Mouse (Mus musculus) heart, embryonic 14.5 days (tissue): Measurements from ENCODE around the gene Tmem210. TPM values are rescaled to one million over a fixed set of nuclear protein-coding genes. Genes with fewer than 3 reads are reported as not detected.

Source experiments
- ATAC-seq: fragments of 200-750 bp; cut with Nextera tagmentation; 2 replicates; pipeline ENCODE4 v1.8.0; 2017; ENCODE audit warnings: low read depth, moderate TSS enrichment; ENCODE audit not compliant: insufficient number of reproducible peaks, insufficient read depth, low FRiP score
- H3K27ac ChIP-seq, 2 experiments: fragments of 200-500 bp in 1 of 2; fragments of 300-500 bp in 1 of 2; sonication (generic) in 1 of 2; replicated peaks in 1 of 2; 2 replicates each; pipeline ENCODE4 v1.5.1; 2012 to 2014; ENCODE audit warnings: low read depth in 2 of 2, low read length in 2 of 2, control low read depth in 1 of 2, mild to moderate bottlenecking in 1 of 2, mixed read lengths in 1 of 2; ENCODE audit not compliant: control insufficient read depth in 1 of 2, insufficient read depth in 1 of 2
- H3K27me3 ChIP-seq: fragments of 300-500 bp; sonication (generic); 2 replicates; pipeline ENCODE4 v1.6.1; 2014; ENCODE audit warnings: mild to moderate bottlenecking, low read length, control low read depth; ENCODE audit not compliant: control insufficient read depth, insufficient read depth
- H3K36me3 ChIP-seq: fragments of 300-500 bp; sonication (generic); 2 replicates; pipeline ENCODE4 v1.6.1; 2014; ENCODE audit warnings: mild to moderate bottlenecking, control low read depth, low read length, mixed read lengths; ENCODE audit not compliant: control insufficient read depth, insufficient read depth
- H3K4me1 ChIP-seq, 2 experiments: fragments of 200-500 bp in 1 of 2; fragments of 300-500 bp in 1 of 2; sonication (generic) in 1 of 2; 2 replicates each; pipeline ENCODE4 v1.6.1; 2012 to 2014; ENCODE audit warnings: low read length in 2 of 2, control low read depth in 1 of 2, mixed read lengths in 1 of 2; ENCODE audit not compliant: control insufficient read depth in 2 of 2, insufficient read depth in 2 of 2
- H3K4me2 ChIP-seq: fragments of 300-500 bp; sonication (generic); 2 replicates; pipeline ENCODE4 v1.6.1; 2014; ENCODE audit warnings: mild to moderate bottlenecking, low read length
- H3K4me3 ChIP-seq, 2 experiments: fragments of 200-500 bp in 1 of 2; fragments of 300-500 bp in 1 of 2; sonication (generic) in 1 of 2; 2 replicates each; pipeline ENCODE4 v1.5.1; 2012 to 2014; ENCODE audit warnings: low read length in 2 of 2, mild to moderate bottlenecking in 2 of 2, control low read depth in 1 of 2, low read depth in 1 of 2, moderate library complexity in 1 of 2; ENCODE audit not compliant: control insufficient read depth in 1 of 2, insufficient read depth in 1 of 2
- H3K9ac ChIP-seq: fragments of 300-500 bp; sonication (generic); 2 replicates; pipeline ENCODE4 v1.6.1; 2014; ENCODE audit warnings: mild to moderate bottlenecking, low read length
- H3K9me3 ChIP-seq: fragments of 300-500 bp; sonication (generic); 2 replicates; pipeline ENCODE4 v1.6.1; 2016; ENCODE audit warnings: low read length, control low read depth; ENCODE audit not compliant: control insufficient read depth
- WGBS: fragments of 180-500 bp; shearing (Covaris S2); extraction: QIAGEN DNeasy Blood & Tissue Kit; methylation state at CpG from one replicate; pipeline ENCODE4 v1.1.7; 2014; 5-methylcytosine and 5-hydroxymethylcytosine counted together
- polyA plus RNA-seq: library from polyadenylated mRNA; unstranded; fragments of >200 nt; fragmentation: Nextera tagmentation; extraction: Ambion mirVana; gene quantifications from 2 replicates; pipeline ENCODE4 v1.2.1, GENCODE M21; 2014

Gene Tmem210
- polyA plus RNA-seq, 1 experiment from 2014 or later, result not detected

GRCm38 (mm10) chr2:25332286-25333160 lies 44.6 kb downstream of the Tmem210 start, which contains the start of gene Man1b1:
Gene Man1b1, plus strand, starts transcription at chr2:25332338.
- no peaks in the 10 kb centered on the region for H3K27me3 ChIP-seq
- peak within 1 kb of the TSS; percentile 93 for H3K9ac ChIP-seq
- H3K4me2 ChIP-seq, result peak within 1 kb of the TSS; percentile 97
- under 1% methylated on average over 78 of the region's 78 CpGs for WGBS
- H3K4me3 ChIP-seq, result peak within 1 kb of the TSS; percentile 96
- peak; percentile 98 for ATAC-seq
- peaks cover 41% of the 10 kb centered on the region for H3K36me3 ChIP-seq
- peaks cover 2 to 14% of the 10 kb centered on the region in 2 experiments; a peak in 3 of 4 replicates for H3K4me1 ChIP-seq
- no peaks in the 10 kb centered on the region for H3K9me3 ChIP-seq
- peak within 1 kb of the TSS; percentile 83 to 93 for H3K27ac ChIP-seq

GRCm38 (mm10) chr2:25333569-25333968 lies 45.6 kb downstream of the Tmem210 start:
- no peaks in the 10 kb centered on the region for H3K27me3 ChIP-seq
- 78% methylated on average over 2 of the region's 2 CpGs for WGBS
- H3K9ac ChIP-seq, result peak overlapping the region; percentile 93
- peaks cover 51% of the 10 kb centered on the region for H3K36me3 ChIP-seq
- no peak overlapping the region for H3K27ac ChIP-seq
- peaks cover 2 to 14% of the 10 kb centered on the region in 2 experiments; a peak in 3 of 4 replicates for H3K4me1 ChIP-seq
- peak overlapping the region; percentile 97 for H3K4me2 ChIP-seq
- peak overlapping the region; percentile 96; a peak in 3 of 4 replicates for H3K4me3 ChIP-seq
- ATAC-seq, result no peak
- no peaks in the 10 kb centered on the region for H3K9me3 ChIP-seq

- ATAC-seq, result no peak
- Histone ChIP-seq H3K4me2 (no peak overlapping the region), H3K9ac (no peak overlapping the region), H3K4me1 (peaks cover 0 to 3% of the 10 kb centered on the region in 2 experiments; a peak in 2 of 4 replicates), H3K9me3 (no peaks in the 10 kb centered on the region), H3K4me3 (no peak overlapping the region), H3K36me3 (peaks cover 93% of the 10 kb centered on the region), H3K27ac (no peak overlapping the region), H3K27me3 (no peaks in the 10 kb centered on the region)
- WGBS, result 89% methylated on average over 6 of the region's 6 CpGs
Observed at GRCm38 (mm10) chr2:25338303-25338702, 50.4 kb downstream of the Tmem210 start.

Other genes starting within 250 kb of the Tmem210 start
- 43.2 and 48.1 TPM in 2 replicates for gene Nsmf, start 233.8 kb upstream of the Tmem210 start, polyA plus RNA-seq
- gene Entpd8, start 207.8 kb upstream of the Tmem210 start, polyA plus RNA-seq, result not detected in 2 replicates
- not detected in 2 replicates for gene Noxa1, start 193.0 kb upstream of the Tmem210 start, polyA plus RNA-seq
- gene Nrarp, start 107.4 kb upstream of the Tmem210 start, polyA plus RNA-seq, result 11.9 and 13.9 TPM in 2 replicates
- gene Tor4a, start 91.3 kb upstream of the Tmem210 start, polyA plus RNA-seq, result 6.5 and 8.0 TPM in 2 replicates
- 58.4 and 65.9 TPM in 2 replicates for gene Nelfb, start 76.7 kb upstream of the Tmem210 start, polyA plus RNA-seq
- not detected in 2 replicates for gene Stpg3, start 73.5 kb upstream of the Tmem210 start, polyA plus RNA-seq
- gene Fam166a, start 69.4 kb upstream of the Tmem210 start, polyA plus RNA-seq, result 0.93 TPM in 1 of 2 replicates, not detected in the other
- gene Tubb4b, start 63.4 kb upstream of the Tmem210 start, polyA plus RNA-seq, result 342 and 395 TPM in 2 replicates
- not detected in 2 replicates for gene Slc34a3, start 53.8 kb upstream of the Tmem210 start, polyA plus RNA-seq
- gene Rnf224, start 51.4 kb upstream of the Tmem210 start, polyA plus RNA-seq, result not detected in 2 replicates
- 5.3 and 8.0 TPM in 2 replicates for gene Rnf208, start 45.9 kb upstream of the Tmem210 start, polyA plus RNA-seq
- gene Cysrt1, start 45.7 kb upstream of the Tmem210 start, polyA plus RNA-seq, result not detected in 2 replicates
- gene AL732309.1, start 41.3 kb upstream of the Tmem210 start, polyA plus RNA-seq, result 1.8 and 2.4 TPM in 2 replicates
- gene Tmem203, start 32.7 kb upstream of the Tmem210 start, polyA plus RNA-seq, result 12.3 and 16.3 TPM in 2 replicates
- 2.3 and 3.1 TPM in 2 replicates for gene Tprn, start 25.5 kb upstream of the Tmem210 start, polyA plus RNA-seq
- 150 and 163 TPM in 2 replicates for gene Ssna1, start 15.7 kb upstream of the Tmem210 start, polyA plus RNA-seq
- gene Anapc2, start 15.7 kb upstream of the Tmem210 start, polyA plus RNA-seq, result 70.2 and 71.3 TPM in 2 replicates
- gene Lrrc26, start 1.8 kb downstream of the Tmem210 start, polyA plus RNA-seq, result not detected in 2 replicates
- 0.05 TPM in 1 of 2 replicates, not detected in the other for gene Grin1, start 31.0 kb downstream of the Tmem210 start, polyA plus RNA-seq
- 42.8 and 48.1 TPM in 2 replicates for gene Man1b1, start 44.2 kb downstream of the Tmem210 start, polyA plus RNA-seq
- gene Dpp7, start 68.2 kb downstream of the Tmem210 start, polyA plus RNA-seq, result 11.5 and 12.4 TPM in 2 replicates
- 17.6 and 18.3 TPM in 2 replicates for gene Uap1l1, start 77.5 kb downstream of the Tmem210 start, polyA plus RNA-seq
- 14.4 and 17.7 TPM in 2 replicates for gene Sapcd2, start 84.2 kb downstream of the Tmem210 start, polyA plus RNA-seq
- gene Entpd2, start 107.7 kb downstream of the Tmem210 start, polyA plus RNA-seq, result 0.81 and 0.85 TPM in 2 replicates
- gene Npdc1, start 111.2 kb downstream of the Tmem210 start, polyA plus RNA-seq, result 29.3 and 29.5 TPM in 2 replicates
- gene Fut7, start 135.1 kb downstream of the Tmem210 start, polyA plus RNA-seq, result 0.14 TPM in 1 of 2 replicates, not detected in the other
- 3.8 and 4.3 TPM in 2 replicates for gene Abca2, start 140.6 kb downstream of the Tmem210 start, polyA plus RNA-seq
- gene Clic3, start 168.7 kb downstream of the Tmem210 start, polyA plus RNA-seq, result 3.8 and 4.6 TPM in 2 replicates
- 31.0 and 32.6 TPM in 2 replicates for gene Paxx, start 172.9 kb downstream of the Tmem210 start, polyA plus RNA-seq
- gene Ptgds, start 181.9 kb downstream of the Tmem210 start, polyA plus RNA-seq, result 98.5 and 112 TPM in 2 replicates
- gene Lcn12, start 205.8 kb downstream of the Tmem210 start, polyA plus RNA-seq, result not detected in 2 replicates
- gene Fbxw5, start 212.6 kb downstream of the Tmem210 start, polyA plus RNA-seq, result 82.8 and 85.2 TPM in 2 replicates
- gene C8g, start 213.6 kb downstream of the Tmem210 start, polyA plus RNA-seq, result 2.9 and 4.9 TPM in 2 replicates